Mouse (Mus musculus) heart, adult 2 months (tissue): ENCODE data around the gene Fdxacb1.

ENCODE experiments used
- CTCF ChIP-seq: fragments of 200-600 bp; IDR thresholded peaks from 2 replicates; pipeline ENCODE4 v1.8.1; 2022; ENCODE audit warnings: antibody characterized with exemption, mild to moderate bottlenecking, moderate library complexity
- EP300 ChIP-seq: fragments of 200-500 bp; IDR thresholded peaks from 2 replicates; pipeline ENCODE4 v1.6.1; 2011; ENCODE audit warnings: low read depth, low read length, control low read depth; ENCODE audit not compliant: insufficient read depth

GRCm38 (mm10) chr9:50753947-50754346 is 14.1 kb upstream of the Fdxacb1 start:
- TF ChIP-seq EP300 = no peak
- TF ChIP-seq CTCF = no peak
